10 mouse cellular contexts compared by ENCODE assay signal in genomic region chr6:83927418-83927817, GRCm38 (mm10).
A peak's percentile ranks its signal among the peaks of the same experiment; 100 is the strongest.
DNase-seq lines count a peak whose midpoint lies in the region.
"Had no signal": no experiment of that assay in that cellular context is flagged by ENCODE, and none has a peak within 500 bp of the region (broad histone marks: within the 10 kb centered on the region; RNA-seq: fewer than 3 reads in every experiment).

No protein-coding gene starts in this region.

- 70% methylated on average over 1 of the region's 1 CpGs for WGBS in heart, embryonic 10.5 days

- no peak overlapping the region for H3K4me3 ChIP-seq in heart, embryonic 10.5 days
- H3K4me3 ChIP-seq: heart, embryonic 15.5 days; neural tube, embryonic 13.5 days had no signal

- no peaks in the 10 kb centered on the region for H3K4me1 ChIP-seq in heart, embryonic 10.5 days
- H3K4me1 ChIP-seq: heart, embryonic 15.5 days had no signal

- intact Hi-C loops in heart, postnatal 10 days (cut with DNase I), result no loop called here

- H3K9me3 ChIP-seq in heart, embryonic 10.5 days, result no peaks in the 10 kb centered on the region
- H3K9me3 ChIP-seq: heart, embryonic 15.5 days; neural tube, embryonic 13.5 days had no signal

- H3K27me3 ChIP-seq in heart, embryonic 10.5 days (ENCODE audit: insufficient read depth, poor library complexity, severe bottlenecking), result no peaks in the 10 kb centered on the region
- H3K27me3 ChIP-seq: heart, embryonic 15.5 days; neural tube, embryonic 13.5 days had no signal

- DNase-seq in heart, postnatal 10 days, result peak; percentile 52 to 74
- DNase-seq in heart, embryonic 10.5 days (ENCODE audit: low spot score), result no peak
- DNase-seq in MEL-GATA-1-ER (ENCODE audit: extremely low read depth, low read depth), result peak; percentile 25
- peak; percentile 58 for DNase-seq in forelimb bud, embryonic 11.5 days (ENCODE audit: low read depth, low spot score)
- peak; percentile 75 for DNase-seq in lung, postnatal 36 days
- DNase-seq in right cerebral cortex, postnatal 36 days (ENCODE audit: low spot score in 2 of 2), result no peak
- DNase-seq in cerebellum, postnatal 10 days, result no peak
- DNase-seq in layer of hippocampus, postnatal 25 days (ENCODE audit: extremely low spot score in 1 of 2, low spot score in 1 of 2), result no peak

- H3K36me3 ChIP-seq in heart, embryonic 10.5 days, result peaks cover 22% of the 10 kb centered on the region

- no peak overlapping the region for H3K27ac ChIP-seq in heart, embryonic 10.5 days
- H3K27ac ChIP-seq: heart, embryonic 15.5 days; neural tube, embryonic 13.5 days had no signal

Comparison
In these comparisons a context has a peak if more than half of its experiments do, and no peak if none do; other contexts are left out.
1. DNase-seq: peak in heart, postnatal 10 days (2 of 2), MEL-GATA-1-ER (single experiment), forelimb bud, embryonic 11.5 days (single experiment) and lung, postnatal 36 days (single experiment); none in heart, embryonic 10.5 days (single experiment), right cerebral cortex, postnatal 36 days (0 of 2), cerebellum, postnatal 10 days (0 of 2) and layer of hippocampus, postnatal 25 days (0 of 2).